In genomic region chr16:32858356-32858755, GRCm38 (mm10) we compare ENCODE assay signal across 15 mouse cellular contexts. TPM values are rescaled to one million over a fixed set of nuclear protein-coding genes. Genes with fewer than 3 reads are reported as not detected.
DNase-seq lines count a peak whose midpoint lies in the region; ATAC-seq lines count a peak whose summit lies in the region.
"Had no signal": no experiment of that assay in that cellular context is flagged by ENCODE, and none has a peak within 500 bp of the region (broad histone marks: within the 10 kb centered on the region; RNA-seq: fewer than 3 reads in every experiment).

No protein-coding gene starts in this region.

- no peak for DNase-seq in heart, postnatal 14 days
- DNase-seq in 3134 (ENCODE audit: extremely low read depth, insufficient read length, low spot score) (peak; percentile 47), NIH3T3 (ENCODE audit: low read depth) (peak; percentile 60)
- peak; percentile 34 to 43 for DNase-seq in heart, postnatal 10 days
- no peak for DNase-seq in cerebellum, adult 11-12 months
- no peak for DNase-seq in ovary, postnatal 14 days (ENCODE audit: low spot score)
- DNase-seq: adrenal gland, adult 8-10 months; cerebellum, adult 2 months; right cerebral cortex, postnatal 25 days; thymus, postnatal 14 days had no signal

- peaks cover 36% of the 10 kb centered on the region for H3K4me1 ChIP-seq in heart, embryonic 11.5 days (ENCODE audit: control insufficient read depth, insufficient read depth, low read length)
- no peaks in the 10 kb centered on the region for H3K4me1 ChIP-seq in kidney, embryonic 14.5 days (ENCODE audit: control insufficient read depth, insufficient read depth, low read length)

- peak overlapping the region; percentile 49; the same call in 1 of the 2 replicates for H3K9ac ChIP-seq in heart, embryonic 11.5 days (ENCODE audit: low read depth, low read length)
- H3K9ac ChIP-seq in kidney, embryonic 14.5 days (ENCODE audit: low read depth, low read length), result no peak overlapping the region

- H3K4me3 ChIP-seq in heart, embryonic 11.5 days (ENCODE audit: low read depth, low read length), result no peak overlapping the region
- H3K4me3 ChIP-seq in kidney, embryonic 14.5 days (ENCODE audit: low read length), result no peak overlapping the region
- H3K4me3 ChIP-seq: erythroblast, embryonic 14.5 days had no signal

- peak overlapping the region; percentile 7 for H3K4me2 ChIP-seq in heart, embryonic 11.5 days
- H3K4me2 ChIP-seq in kidney, embryonic 14.5 days (replicated peaks; ENCODE audit: low read depth, low read length), result no peak overlapping the region

- H3K27me3 ChIP-seq in heart, embryonic 11.5 days (ENCODE audit: control insufficient read depth, insufficient read depth, low read length), result no peaks in the 10 kb centered on the region
- no peaks in the 10 kb centered on the region for H3K27me3 ChIP-seq in kidney, embryonic 14.5 days (ENCODE audit: control insufficient read depth, insufficient read depth, low read length)

- H3K27ac ChIP-seq in heart, embryonic 11.5 days (ENCODE audit: low read depth, low read length), result peak overlapping the region; percentile 92
- H3K27ac ChIP-seq in kidney, embryonic 14.5 days (ENCODE audit: low read depth, low read length), result no peak overlapping the region

- intact Hi-C loops in heart, postnatal 14 days (cut with DNase I), result no loop called here
- intact Hi-C loops in heart, postnatal 10 days (cut with DNase I), result no loop called here

- no peak for ATAC-seq in heart, embryonic 11.5 days (replicated peaks; ENCODE audit: insufficient number of reproducible peaks, low FRiP score, low TSS enrichment)
- no peak for ATAC-seq in kidney, embryonic 14.5 days (ENCODE audit: low FRiP score, low TSS enrichment)

- no peaks in the 10 kb centered on the region for H3K9me3 ChIP-seq in heart, embryonic 11.5 days (replicated peaks; ENCODE audit: control insufficient read depth, low read length)
- no peaks in the 10 kb centered on the region for H3K9me3 ChIP-seq in kidney, embryonic 14.5 days (ENCODE audit: control insufficient read depth, low read length)

- 43% methylated on average over 4 of the region's 4 CpGs for WGBS in heart, embryonic 11.5 days (ENCODE audit: insufficient replicate concordance)
- 62% methylated on average over 4 of the region's 4 CpGs for WGBS in kidney, embryonic 14.5 days

- no peaks in the 10 kb centered on the region; the same call in 1 of the 2 replicates for H3K36me3 ChIP-seq in heart, embryonic 11.5 days (ENCODE audit: control insufficient read depth, insufficient read depth, low read length)
- H3K36me3 ChIP-seq in kidney, embryonic 14.5 days (ENCODE audit: control insufficient read depth, insufficient read depth, low read length), result peaks cover 4% of the 10 kb centered on the region; the same call in 1 of the 2 replicates

RNA-seq across cellular contexts. Expression of gene Fyttd1, which starts 18.9 kb away (rescaled TPM):
- polyA plus RNA-seq in heart, embryonic 11.5 days (2014; fragmentation: Nextera tagmentation; extraction: Ambion mirVana), result 164 and 172 TPM in 2 replicates
- 100 to 1,000 TPM in 1 of 2 experiments, 10 to 100 TPM in 1; 99.2 to 105 TPM for total RNA-seq in heart, postnatal 14 days (2021)
- total RNA-seq in heart, postnatal 10 days (2021), result 100 to 1,000 TPM; 115 to 125 TPM
- polyA plus RNA-seq in kidney, embryonic 14.5 days (2014; fragmentation: Nextera tagmentation; extraction: Ambion mirVana), result 119 and 155 TPM in 2 replicates

RNA-seq across cellular contexts. Expression of gene Rubcn, which starts 19.2 kb away (rescaled TPM):
- polyA plus RNA-seq in heart, embryonic 11.5 days (2014; fragmentation: Nextera tagmentation; extraction: Ambion mirVana), result 19.5 and 22.3 TPM in 2 replicates
- 10 to 100 TPM; 31.6 to 32.1 TPM for total RNA-seq in heart, postnatal 14 days (2021)
- 10 to 100 TPM; 30.4 to 40.8 TPM for total RNA-seq in heart, postnatal 10 days (2021)
- 12.1 and 15.2 TPM in 2 replicates for polyA plus RNA-seq in kidney, embryonic 14.5 days (2014; fragmentation: Nextera tagmentation; extraction: Ambion mirVana)

RNA-seq across cellular contexts. Expression of gene Smbd1, which starts 48.1 kb away (rescaled TPM):
- not detected in 2 replicates for polyA plus RNA-seq in heart, embryonic 11.5 days (2014; fragmentation: Nextera tagmentation; extraction: Ambion mirVana)
- not detected for total RNA-seq in heart, postnatal 14 days (2021)
- not detected for total RNA-seq in heart, postnatal 10 days (2021)
- not detected in 2 replicates for polyA plus RNA-seq in kidney, embryonic 14.5 days (2014; fragmentation: Nextera tagmentation; extraction: Ambion mirVana)
- total RNA-seq: adrenal gland, adult 8-10 months had no signal
- polyA plus RNA-seq: cerebellum, adult 2 months; erythroblast, embryonic 14.5 days; limb, embryonic 11.5 days; neural tube, embryonic 11.5 days had no signal

RNA-seq across cellular contexts. Expression of gene Lrch3, which starts 55.5 kb away (rescaled TPM):
- 21.6 and 25.3 TPM in 2 replicates for polyA plus RNA-seq in heart, embryonic 11.5 days (2014; fragmentation: Nextera tagmentation; extraction: Ambion mirVana)
- total RNA-seq in heart, postnatal 14 days (2021), result 10 to 100 TPM; 28.2 to 29.2 TPM
- total RNA-seq in heart, postnatal 10 days (2021), result 10 to 100 TPM; 32.5 to 32.6 TPM
- 19.7 and 32.7 TPM in 2 replicates for polyA plus RNA-seq in kidney, embryonic 14.5 days (2014; fragmentation: Nextera tagmentation; extraction: Ambion mirVana)

Comparison
In these comparisons a context has a peak if more than half of its experiments do, and no peak if none do; other contexts are left out.
1. DNase-seq: peak in 3134 (single experiment), NIH3T3 (single experiment) and heart, postnatal 10 days (2 of 2); none in heart, postnatal 14 days (0 of 2), cerebellum, adult 11-12 months (single experiment) and ovary, postnatal 14 days (single experiment).